Mouse (Mus musculus) MEL (cell line): ENCODE results near the gene Fbh1. TPM values are rescaled to one million over a fixed set of nuclear protein-coding genes. Genes with fewer than 3 reads are reported as not detected.

Experiments used
- DNase-seq: peaks from one replicate; pipeline ENCODE4 v3.0.0; 2011; ENCODE audit warnings: low read depth, low spot score
- H3K27ac ChIP-seq: 2 replicates; pipeline ENCODE4 v1.5.1; 2012; ENCODE audit warnings: low read depth, mild to moderate bottlenecking, control low read depth, low read length, moderate library complexity; ENCODE audit not compliant: control insufficient read depth
- H3K27me3 ChIP-seq, 2 experiments: fragments of 150-350 bp in 1 of 2; sonication (generic) in 1 of 2; 2 replicates each; pipeline ENCODE4 v1.6.1; 2012; ENCODE audit warnings: low read length in 2 of 2, mild to moderate bottlenecking in 2 of 2, improper control_type of control experiment in 1 of 2, moderate library complexity in 1 of 2; ENCODE audit not compliant: insufficient read depth in 2 of 2, control insufficient read depth in 1 of 2
- H3K36me3 ChIP-seq, 2 experiments: 2 replicates each; pipeline ENCODE4 v1.6.1; 2012 to 2014; ENCODE audit warnings: low read length in 2 of 2, improper control_type of control experiment in 1 of 2, inconsistent platforms in 1 of 2, mild to moderate bottlenecking in 1 of 2; ENCODE audit not compliant: insufficient read depth in 2 of 2, control insufficient read depth in 1 of 2
- H3K4me1 ChIP-seq, 2 experiments: fragments of 150-350 bp in 1 of 2; sonication (generic) in 1 of 2; 2 replicates each; pipeline ENCODE4 v1.6.1; 2012; ENCODE audit warnings: low read length in 2 of 2, improper control_type of control experiment in 1 of 2, mild to moderate bottlenecking in 1 of 2; ENCODE audit not compliant: insufficient read depth in 2 of 2, control insufficient read depth in 1 of 2
- H3K4me3 ChIP-seq, 2 experiments: fragments of 150-350 bp in 1 of 2; sonication (generic) in 1 of 2; 2 replicates each; pipeline ENCODE4 v1.5.1; 2012; ENCODE audit warnings: low read depth in 2 of 2, low read length in 2 of 2, mild to moderate bottlenecking in 2 of 2, moderate library complexity in 2 of 2, control low read depth in 1 of 2, improper control_type of control experiment in 1 of 2; ENCODE audit not compliant: control insufficient read depth in 1 of 2, insufficient read depth in 1 of 2
- H3K79me2 ChIP-seq: 2 replicates; pipeline ENCODE4 v1.6.1; 2012; ENCODE audit warnings: mild to moderate bottlenecking, low read length, moderate library complexity; ENCODE audit not compliant: control insufficient read depth, poor library complexity, insufficient read depth
- H3K9ac ChIP-seq: 2 replicates; pipeline ENCODE4 v1.6.1; 2012; ENCODE audit warnings: low read depth, mild to moderate bottlenecking, control low read depth, low read length, moderate library complexity; ENCODE audit not compliant: control insufficient read depth, poor library complexity, severe bottlenecking
- H3K9me3 ChIP-seq: fragments of 150-350 bp; sonication (generic); replicated peaks from 2 replicates; pipeline ENCODE4 v1.6.1; 2012; ENCODE audit warnings: mild to moderate bottlenecking, low read length, improper control_type of control experiment, moderate library complexity; ENCODE audit not compliant: insufficient read depth
- CHD1 ChIP-seq: IDR thresholded peaks from 2 replicates; pipeline ENCODE4 v1.6.1; 2012; ENCODE audit warnings: low read depth, mild to moderate bottlenecking, inconsistent platforms, low read length, improper control_type of control experiment
- CTCF ChIP-seq, 3 experiments: IDR thresholded peaks in 2 of 3; conservative IDR thresholded peaks in 1 of 3; 2 replicates each; pipeline ENCODE4 v1.5.1; 2011 to 2012; ENCODE audit warnings: low read length in 3 of 3, low read depth in 2 of 3, mild to moderate bottlenecking in 2 of 3, improper control_type of control experiment in 1 of 3, inconsistent platforms in 1 of 3, mixed read lengths in 1 of 3, moderate library complexity in 1 of 3; ENCODE audit not compliant: control insufficient read depth in 1 of 3, insufficient read depth in 1 of 3, poor library complexity in 1 of 3, severe bottlenecking in 1 of 3
- EP300 ChIP-seq, 2 experiments: IDR thresholded peaks; 2 replicates each; pipeline ENCODE4 v1.6.1; 2011; ENCODE audit warnings: improper control_type of control experiment in 2 of 2, low read length in 2 of 2, low read depth in 1 of 2, mild to moderate bottlenecking in 1 of 2
- ETS1 ChIP-seq: IDR thresholded peaks from 2 replicates; pipeline ENCODE4 v1.6.1; 2012; ENCODE audit warnings: low read depth, mild to moderate bottlenecking, inconsistent platforms, low read length, improper control_type of control experiment, moderate library complexity
- GABPA ChIP-seq: IDR thresholded peaks from 2 replicates; pipeline ENCODE4 v1.6.1; 2012; ENCODE audit warnings: low read depth, mild to moderate bottlenecking, inconsistent platforms, low read length, improper control_type of control experiment, moderate library complexity
- JUND ChIP-seq: IDR thresholded peaks from 2 replicates; pipeline ENCODE4 v1.6.1; 2011; ENCODE audit warnings: low read depth, mild to moderate bottlenecking, improper control_type of control experiment, low read length
- KAT2A ChIP-seq: conservative IDR thresholded peaks from 2 replicates; pipeline ENCODE4 v1.6.1; 2012; ENCODE audit warnings: low read depth, low read length, improper control_type of control experiment, inconsistent platforms
- MYB ChIP-seq: IDR thresholded peaks from 2 replicates; pipeline ENCODE4 v1.6.1; 2011; ENCODE audit warnings: mild to moderate bottlenecking, low read depth, low read length, improper control_type of control experiment
- MYC ChIP-seq: IDR thresholded peaks from 2 replicates; pipeline ENCODE4 v1.6.1; 2011; ENCODE audit warnings: low read depth, mild to moderate bottlenecking, low read length, improper control_type of control experiment, moderate library complexity
- NELFE ChIP-seq: IDR thresholded peaks from 2 replicates; pipeline ENCODE4 v1.6.1; 2011; ENCODE audit warnings: low read depth, low read length, improper control_type of control experiment
- NRF1 ChIP-seq: IDR thresholded peaks from 2 replicates; pipeline ENCODE4 v1.6.1; 2014; ENCODE audit warnings: low read depth, mild to moderate bottlenecking, inconsistent platforms, low read length, improper control_type of control experiment, moderate library complexity; ENCODE audit not compliant: poor library complexity, insufficient read depth, severe bottlenecking
- POLR2AphosphoS2 ChIP-seq: IDR thresholded peaks from 2 replicates; pipeline ENCODE4 v1.6.1; 2011; ENCODE audit warnings: low read length, improper control_type of control experiment
- TAL1 ChIP-seq: IDR thresholded peaks from 2 replicates; pipeline ENCODE4 v1.6.1; 2012; ENCODE audit warnings: mild to moderate bottlenecking, inconsistent platforms, low read length, moderate library complexity, mixed read lengths
- TBP ChIP-seq: IDR thresholded peaks from 2 replicates; pipeline ENCODE4 v1.8.0; 2011; ENCODE audit warnings: low read depth, low read length, improper control_type of control experiment
- ZC3H11A ChIP-seq: IDR thresholded peaks from 2 replicates; pipeline ENCODE4 v1.6.1; 2012; ENCODE audit warnings: low read depth, mild to moderate bottlenecking, inconsistent platforms, low read length, improper control_type of control experiment
- ZKSCAN1 ChIP-seq: IDR thresholded peaks from 2 replicates; pipeline ENCODE4 v1.6.1; 2012; ENCODE audit warnings: low read depth, mild to moderate bottlenecking, inconsistent platforms, low read length, improper control_type of control experiment, moderate library complexity
- ZMIZ1 ChIP-seq: IDR thresholded peaks from 2 replicates; pipeline ENCODE4 v1.6.1; 2012; ENCODE audit warnings: low read depth, mild to moderate bottlenecking, inconsistent platforms, low read length, improper control_type of control experiment, moderate library complexity
- polyA plus RNA-seq, 2 experiments: library from polyadenylated mRNA; stranded (reverse) in 1 of 2; unstranded in 1 of 2; fragments of >175 nt in 1 of 2; fragments of >200 nt in 1 of 2; gene quantifications; 2 replicates each; pipeline versions ENCODE4 v1.2.1 to v1.2.4; 2012; ENCODE audit warnings: low replicate concordance in 2 of 2, low read depth in 1 of 2; ENCODE audit not compliant: insufficient read length in 2 of 2, insufficient read depth in 1 of 2, missing spikeins in 1 of 2
- total RNA-seq: library from RNA; depleted of rRNA; stranded (reverse); fragments of 300-350 nt; gene quantifications from 2 replicates; pipeline ENCODE4 v1.2.3, GENCODE M21; 2012

Fbh1 gene
- total and polyA plus RNA-seq, 3 experiments: 34.9 to 44.9 TPM; not detected in 1

- no peak overlapping the region for H3K27ac ChIP-seq
- H3K9ac ChIP-seq: no peak overlapping the region
- H3K4me1 ChIP-seq: no peaks in the 10 kb centered on the region
- H3K27me3 ChIP-seq: no peaks in the 10 kb centered on the region
- no peaks in the 10 kb centered on the region for H3K9me3 ChIP-seq
- no peaks in the 10 kb centered on the region for H3K79me2 ChIP-seq
- H3K4me3 ChIP-seq: no peak overlapping the region
- TF ChIP-seq CTCF (IDR thresholded peaks at IDR 0.05 in 2 of 3, conservative IDR thresholded peaks at IDR 0.05 in 1 of 3; ENCODE audit: control insufficient read depth in 1 of 3, insufficient read depth in 1 of 3, low read depth in 2 of 3, low read length in 3 of 3, poor library complexity in 1 of 3, severe bottlenecking in 1 of 3) (no peak), JUND (no peak)
- no peaks in the 10 kb centered on the region for H3K36me3 ChIP-seq
- no peak for DNase-seq
Measured at GRCm38 (mm10) chr2:11732978-11733377, 44.4 kb downstream of the Fbh1 start.

DNA sequence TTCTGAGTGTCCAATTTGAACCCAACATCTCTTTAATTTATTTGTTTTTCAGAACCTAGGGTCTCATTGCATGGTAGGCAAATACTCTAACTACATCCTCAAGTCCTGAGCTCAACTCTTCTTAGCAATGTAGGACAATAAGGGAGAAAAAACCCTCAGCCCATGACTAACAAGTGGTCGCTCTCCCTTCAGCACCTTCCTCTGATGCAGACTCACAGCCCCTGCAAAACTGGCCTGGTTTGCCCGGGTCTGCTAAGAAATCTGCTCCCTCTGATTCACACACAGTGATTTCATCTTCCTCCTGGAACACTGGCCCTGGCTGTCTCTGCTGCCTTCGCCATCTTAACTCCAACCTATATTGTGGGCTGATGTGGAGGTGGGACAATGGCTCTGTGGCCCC is 48.3 kb downstream of the Fbh1 start:
- peak; percentile 15 for DNase-seq
- TF ChIP-seq POLR2AphosphoS2 (no peak), TBP (no peak), ZC3H11A (no peak)
- Histone ChIP-seq H3K27me3 (no peaks in the 10 kb centered on the region; a peak in 1 of 4 replicates), H3K9ac (no peak overlapping the region), H3K9me3 (no peaks in the 10 kb centered on the region), H3K79me2 (no peaks in the 10 kb centered on the region), H3K27ac (no peak overlapping the region), H3K36me3 (no peaks in the 10 kb centered on the region), H3K4me1 (no peaks in the 10 kb centered on the region), H3K4me3 (no peak overlapping the region)

DNA sequence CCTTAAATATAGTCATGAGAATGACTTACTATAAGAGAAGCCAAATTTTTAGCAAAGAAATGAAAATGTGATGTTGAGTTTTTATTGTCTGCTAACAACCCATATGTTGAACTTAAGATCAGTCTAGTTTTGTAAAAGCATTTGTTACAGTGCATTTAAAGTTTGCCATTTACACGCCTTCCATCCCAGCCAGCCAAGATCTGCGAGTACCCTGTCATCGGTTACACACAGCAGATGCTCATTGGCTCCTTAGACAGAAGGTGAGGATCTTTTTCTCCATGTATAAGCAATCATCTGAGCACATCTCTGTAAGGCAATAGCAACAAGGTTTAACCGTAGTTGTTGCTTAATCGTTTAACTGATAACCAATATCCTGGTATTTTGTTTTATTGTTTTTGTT is 49.8 kb downstream of the Fbh1 start:
- H3K36me3 ChIP-seq: no peaks in the 10 kb centered on the region
- H3K27me3 ChIP-seq: no peaks in the 10 kb centered on the region; a peak in 1 of 4 replicates
- no peak overlapping the region for H3K9ac ChIP-seq
- H3K27ac ChIP-seq: no peak overlapping the region
- H3K79me2 ChIP-seq: no peaks in the 10 kb centered on the region
- H3K4me3 ChIP-seq: no peak overlapping the region
- H3K4me1 ChIP-seq: no peaks in the 10 kb centered on the region
- DNase-seq: no peak
- no peaks in the 10 kb centered on the region for H3K9me3 ChIP-seq
- no peak for TF ChIP-seq CHD1
- no peak for TF ChIP-seq ETS1
- TF ChIP-seq MYC: no peak
- no peak for TF ChIP-seq NRF1
- TF ChIP-seq CTCF (IDR thresholded peaks at IDR 0.05 in 2 of 3, conservative IDR thresholded peaks at IDR 0.05 in 1 of 3; ENCODE audit: control insufficient read depth in 1 of 3, insufficient read depth in 1 of 3, low read depth in 2 of 3, low read length in 3 of 3, poor library complexity in 1 of 3, severe bottlenecking in 1 of 3): no peak
- no peak for TF ChIP-seq ZC3H11A
- TF ChIP-seq MYB: no peak
- TF ChIP-seq TBP: no peak
- no peak for TF ChIP-seq NELFE
- no peak for TF ChIP-seq KAT2A
- TF ChIP-seq GABPA: no peak
- no peak for TF ChIP-seq EP300 (IDR thresholded peaks at IDR 0.05; ENCODE audit: low read depth in 1 of 2, low read length in 2 of 2)
- TF ChIP-seq TAL1: no peak
- TF ChIP-seq ZMIZ1: no peak
- TF ChIP-seq ZKSCAN1: no peak
